Mouse (Mus musculus) inflammation-experienced regulatory T-cells, adult 6 months (primary cell): ENCODE results near the gene Msl1. TPM values are rescaled to one million over a fixed set of nuclear protein-coding genes. Genes with fewer than 3 reads are reported as not detected.
"Not testable (repeated sequence)": the region's sequence is repeated elsewhere in the genome, so short reads cannot be mapped to it uniquely, and the experiment has no call there.

Source experiments
- ATAC-seq: one replicate; pipeline ENCODE4 v1.8.0; 2017
- polyA plus RNA-seq, 3 experiments: library from polyadenylated mRNA; unstranded; fragments of 100-300 nt; shearing (Covaris generic); gene quantifications; one replicate each; pipeline ENCODE4 v1.2.1; 2017

Gene Msl1
- polyA plus RNA-seq, 3 experiments from 2014 or later = 16.7 to 26.3 (median 20.4) TPM

DNA sequence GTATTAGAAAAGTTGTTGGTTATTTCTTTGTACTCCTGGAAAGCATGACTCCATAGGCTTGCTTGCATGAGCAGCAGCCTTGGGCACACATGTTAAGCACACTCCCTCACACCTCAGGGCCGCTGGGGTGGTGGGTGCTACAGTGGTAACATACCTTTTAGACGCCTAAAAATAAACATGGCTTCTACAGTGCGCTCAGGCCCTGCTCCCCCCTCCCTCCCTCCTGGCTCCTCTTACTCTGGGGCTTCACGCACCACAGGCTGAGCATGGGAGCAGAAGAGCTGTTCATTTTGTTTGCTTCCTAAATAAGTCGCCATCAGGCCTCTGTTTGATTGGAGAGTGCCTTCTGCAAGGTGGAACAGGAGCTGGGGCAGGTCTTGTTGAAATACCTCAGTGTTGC, 2.0 kb downstream of the Msl1 start:
- no peak for ATAC-seq

- no peak for ATAC-seq
Measured at GRCm38 (mm10) chr11:98797909-98798308, 2.6 kb downstream of the Msl1 start.

DNA sequence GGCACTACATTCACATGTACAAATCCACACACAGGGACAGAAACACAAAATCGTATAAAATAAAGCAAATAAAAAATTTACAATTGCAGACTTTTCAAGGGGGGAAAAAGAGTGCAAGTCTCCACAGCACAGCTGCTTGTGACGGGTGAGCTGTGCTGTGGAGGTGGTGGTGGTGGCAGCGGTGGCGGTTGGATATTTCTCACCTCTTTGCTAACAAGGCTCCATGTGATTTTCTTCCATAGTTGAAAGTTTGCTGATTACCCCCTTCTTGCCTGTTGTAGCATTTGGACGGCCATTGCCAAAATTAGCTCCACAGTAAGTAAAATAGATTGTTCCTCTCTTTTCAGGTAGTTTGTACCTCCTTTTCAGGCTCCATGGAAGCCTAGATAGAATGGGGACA, 9.3 kb downstream of the Msl1 start, which contains the start of gene Casc3:
Casc3 (plus strand) TSS at position 301 of the 400 bp plus-strand sequence.
- no peak for ATAC-seq

DNA sequence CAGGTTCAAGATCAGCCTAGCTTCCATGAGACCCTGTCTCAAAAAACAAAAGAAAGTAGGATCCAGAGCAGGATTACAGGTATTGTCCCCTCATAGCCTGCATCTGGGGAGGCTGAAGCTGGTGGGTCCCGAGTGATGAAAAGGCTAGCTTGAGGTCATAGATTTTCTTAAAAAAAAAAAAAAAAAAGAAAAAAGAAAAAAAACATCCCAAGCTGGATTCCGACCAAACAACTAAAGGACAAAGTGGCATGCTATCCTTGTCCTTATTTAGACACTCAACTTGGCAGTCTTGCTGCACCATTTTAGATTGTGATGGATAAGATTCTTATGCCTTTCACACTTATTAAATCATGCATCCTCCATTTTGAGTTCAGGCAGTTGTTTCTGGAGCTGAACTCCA, 13.1 kb downstream of the Msl1 start:
- no peak for ATAC-seq

GRCm38 (mm10) chr11:98809457-98810290, 14.4 kb downstream of the Msl1 start:
- ATAC-seq = peak; percentile 96

DNA sequence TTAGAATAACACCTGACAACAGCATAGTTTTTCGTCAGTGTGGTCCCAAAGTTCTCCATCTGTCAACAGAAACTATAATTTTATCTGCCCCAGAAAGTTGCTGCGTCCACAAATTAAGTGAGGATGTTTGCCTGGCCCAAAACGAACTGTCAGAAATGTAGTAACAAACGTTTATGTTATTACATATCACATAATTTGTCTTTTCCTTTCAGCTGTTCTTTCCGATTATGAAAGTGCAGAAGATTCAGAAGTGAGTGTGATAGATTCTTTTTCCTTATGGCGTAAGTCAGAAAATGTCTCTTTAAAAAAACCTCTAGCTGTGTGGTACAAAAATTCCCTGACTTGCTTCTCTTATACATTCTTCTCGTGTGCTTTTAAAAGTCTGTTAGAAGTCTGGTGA, 15.4 kb downstream of the Msl1 start:
- no peak for ATAC-seq

DNA sequence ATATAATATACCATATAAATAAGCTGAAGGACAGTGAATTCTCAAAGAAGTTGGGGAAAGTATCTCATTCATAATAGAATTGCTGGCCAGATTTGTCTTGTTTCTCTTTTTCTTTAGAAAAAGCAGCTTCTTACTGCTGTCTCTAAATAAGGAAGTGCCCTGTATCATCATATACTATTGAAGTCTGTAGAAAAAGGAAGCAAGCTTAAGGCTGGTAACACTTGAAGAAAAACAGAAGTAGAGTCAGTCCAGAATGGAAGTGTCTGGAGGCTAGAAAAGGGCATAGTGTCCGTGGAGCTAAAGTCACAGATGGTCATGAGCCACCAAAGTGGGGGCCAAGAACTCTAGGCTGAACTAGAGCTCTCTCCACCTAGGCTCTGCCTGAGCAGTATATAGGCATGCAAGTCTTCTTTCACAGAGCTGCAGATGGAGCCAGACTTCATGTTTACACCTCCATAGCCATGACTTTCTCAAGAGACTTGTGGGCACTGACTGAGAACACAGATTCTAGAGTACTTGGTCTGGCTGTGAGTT, 21.5 kb downstream of the Msl1 start:
- no peak for ATAC-seq

DNA sequence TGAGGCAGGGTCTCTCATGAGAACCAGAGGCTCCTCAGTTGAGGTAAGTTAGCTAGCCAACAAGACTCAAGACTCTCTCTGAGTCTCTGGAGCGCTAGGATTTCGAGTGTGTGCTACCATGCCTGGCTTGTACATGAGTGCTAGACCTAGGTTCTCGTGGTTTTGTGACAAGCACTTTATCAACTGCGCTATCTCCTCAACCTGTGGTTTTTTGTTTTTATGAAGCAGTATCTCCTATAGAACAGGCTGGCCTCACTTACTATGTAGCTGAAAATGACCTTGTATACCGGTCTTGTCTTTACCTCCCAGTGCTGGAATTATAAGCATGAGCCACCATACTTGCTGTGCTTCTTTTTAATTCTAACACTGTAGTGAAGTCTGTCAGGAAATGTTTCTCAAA, 25.7 kb downstream of the Msl1 start:
- ATAC-seq = no peak

DNA sequence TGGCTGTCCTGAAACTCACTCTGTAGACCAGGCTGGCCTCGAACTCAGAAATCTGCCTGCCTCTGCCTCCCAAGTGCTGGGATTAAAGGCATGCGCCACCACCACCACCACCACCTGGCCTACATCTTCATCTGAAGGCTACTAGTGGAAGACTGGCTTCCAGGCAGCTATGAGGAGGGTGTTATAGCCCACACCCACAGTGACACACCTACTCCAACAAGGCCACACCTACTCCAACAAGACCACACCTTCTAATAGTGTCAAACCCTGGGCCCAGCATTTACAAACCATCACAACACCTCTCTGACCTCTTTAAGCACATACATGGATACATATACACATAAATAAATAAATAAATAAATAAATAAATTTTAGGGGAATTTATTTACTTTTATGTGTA, 30.8 kb downstream of the Msl1 start:
- not testable (repeated sequence) for ATAC-seq

GRCm38 (mm10) chr11:98827877-98828276, 32.6 kb downstream of the Msl1 start:
- no peak for ATAC-seq

DNA sequence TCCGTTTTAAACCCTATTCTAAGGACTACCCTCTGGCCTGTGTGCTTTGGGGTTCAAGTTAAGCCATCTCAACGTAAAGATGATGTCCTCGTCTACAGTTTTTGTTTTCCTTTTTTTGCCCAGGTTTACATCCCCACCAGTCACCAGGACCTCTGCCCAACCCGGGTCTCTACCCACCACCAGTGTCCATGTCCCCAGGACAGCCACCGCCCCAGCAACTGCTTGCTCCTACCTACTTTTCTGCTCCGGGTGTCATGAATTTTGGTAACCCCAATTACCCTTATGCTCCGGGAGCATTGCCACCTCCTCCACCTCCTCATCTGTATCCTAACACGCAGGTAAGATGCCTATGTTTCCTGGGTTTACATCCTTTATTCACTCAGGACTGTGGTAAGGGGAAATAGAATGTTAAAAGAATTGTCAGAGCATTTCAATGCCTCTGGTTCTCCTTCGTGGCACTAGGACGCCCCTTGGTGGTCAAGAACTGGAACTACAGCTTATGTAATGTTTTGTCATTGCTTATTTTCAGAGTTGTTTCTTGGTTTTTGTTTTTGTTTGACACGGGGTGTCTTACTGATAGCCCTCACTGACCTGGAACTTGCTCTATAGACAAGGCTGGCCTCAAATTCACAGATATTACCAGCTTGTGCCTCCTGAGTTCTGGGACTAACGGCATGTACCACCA, 33.9 kb downstream of the Msl1 start:
- ATAC-seq = peak; percentile 46

DNA sequence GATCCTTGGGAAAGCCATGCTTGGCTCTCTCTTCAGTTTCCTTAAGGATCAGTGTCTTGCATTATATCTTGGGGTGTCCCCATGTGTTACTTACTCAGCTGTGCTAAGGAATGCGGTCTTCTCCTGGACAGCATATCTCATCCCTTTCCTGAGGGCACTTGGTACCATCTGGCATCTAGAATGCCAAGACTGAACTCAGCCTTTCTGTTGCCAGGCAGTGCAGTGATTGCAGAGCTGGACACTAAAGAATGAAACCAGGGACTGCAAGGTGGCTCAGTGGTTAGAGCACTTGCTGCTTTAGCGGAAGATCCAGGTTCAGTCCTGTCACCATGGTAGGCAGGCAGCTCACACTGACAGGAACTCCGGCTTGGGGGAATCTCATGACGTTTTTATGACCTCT, 34.6 kb downstream of the Msl1 start:
- ATAC-seq = no peak

DNA sequence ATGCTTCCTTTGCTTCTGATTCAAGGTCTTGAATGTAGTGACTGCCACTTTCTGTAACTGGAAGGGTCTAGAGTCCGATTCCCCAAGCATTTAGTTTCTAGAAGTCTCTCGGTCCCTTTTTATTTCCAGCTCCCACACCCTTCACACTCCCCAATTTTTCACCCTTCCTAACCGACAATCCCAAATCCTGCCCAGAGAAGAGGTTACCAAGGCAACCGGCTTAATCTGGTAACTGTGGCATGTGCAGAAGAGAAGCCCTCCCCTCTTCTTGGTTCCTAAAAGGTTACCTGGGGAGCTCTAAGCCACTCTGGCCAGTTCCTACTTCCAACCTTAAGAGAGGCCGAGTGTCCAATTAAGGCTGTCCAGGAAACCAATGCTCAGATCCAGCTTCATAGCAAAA, 40.0 kb downstream of the Msl1 start:
- no peak for ATAC-seq

DNA sequence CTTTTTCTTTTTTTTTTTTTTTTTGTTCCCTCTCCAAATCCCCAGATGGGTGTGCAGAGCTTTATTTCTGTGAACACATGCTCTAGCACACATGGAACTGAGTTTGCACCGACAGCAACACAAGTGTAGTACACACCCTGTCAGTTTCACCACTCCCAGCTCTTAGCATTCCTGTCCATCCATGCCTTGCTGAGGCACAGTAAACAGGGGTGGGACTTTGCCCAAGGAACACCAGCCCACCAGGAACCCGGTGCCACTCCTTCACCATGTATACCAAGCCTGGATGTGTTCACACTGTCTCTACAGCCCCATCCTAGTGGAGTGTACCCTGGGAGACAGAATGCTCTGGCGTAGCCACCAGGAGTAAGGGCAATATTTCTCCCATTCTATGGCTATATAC, 40.4 kb downstream of the Msl1 start:
- ATAC-seq = no peak

GRCm38 (mm10) chr11:98836128-98836527, 40.8 kb downstream of the Msl1 start:
- no peak for ATAC-seq

- peak; percentile 86 for ATAC-seq
Measured at GRCm38 (mm10) chr11:98836651-98837141, 41.4 kb downstream of the Msl1 start, which contains the start of gene Rapgefl1. Gene Rapgefl1, plus strand, starts transcription at chr11:98836785.

GRCm38 (mm10) chr11:98837231-98837704, 42.0 kb downstream of the Msl1 start:
- no peak for ATAC-seq

DNA sequence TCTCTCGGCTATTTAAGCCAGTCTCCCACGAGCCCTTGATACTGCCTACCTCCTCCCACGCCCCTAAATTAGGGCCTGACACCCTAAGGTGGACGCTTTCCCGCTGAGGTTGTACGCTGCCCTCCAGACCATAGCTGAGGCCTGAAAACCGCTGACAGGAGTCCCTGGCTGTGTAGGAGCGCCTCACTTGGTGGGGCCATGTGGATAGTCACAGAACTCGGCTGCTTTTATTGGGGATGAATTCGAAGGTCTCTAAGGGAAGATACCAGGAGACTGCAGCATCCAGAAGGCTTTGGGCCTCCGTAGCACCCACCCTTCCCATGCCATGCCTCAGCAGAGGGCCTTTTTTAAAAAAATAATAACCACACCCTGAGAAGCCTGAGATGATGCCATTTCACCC, 42.6 kb downstream of the Msl1 start:
- ATAC-seq = no peak

DNA sequence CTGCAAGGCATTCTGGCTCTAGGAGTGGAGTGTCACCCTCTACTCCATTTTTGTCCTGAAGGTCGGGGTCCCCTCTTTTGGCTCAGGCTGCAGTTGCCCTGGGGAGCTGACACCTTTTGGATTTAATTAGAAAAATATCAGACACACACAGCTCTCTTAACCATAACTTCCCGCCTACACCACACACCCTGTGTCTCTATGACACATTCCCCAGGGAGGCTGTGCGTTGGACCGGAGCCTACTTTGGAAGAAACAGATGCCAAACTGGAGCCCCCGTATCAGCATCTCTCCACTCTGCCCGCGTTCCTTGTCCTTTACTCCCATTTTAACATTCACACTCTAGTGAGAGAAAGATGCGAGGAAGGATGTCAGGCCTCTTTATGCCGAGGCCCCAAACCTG, 43.2 kb downstream of the Msl1 start:
- ATAC-seq = no peak

GRCm38 (mm10) chr11:98839402-98839801, 44.1 kb downstream of the Msl1 start:
- no peak for ATAC-seq

DNA sequence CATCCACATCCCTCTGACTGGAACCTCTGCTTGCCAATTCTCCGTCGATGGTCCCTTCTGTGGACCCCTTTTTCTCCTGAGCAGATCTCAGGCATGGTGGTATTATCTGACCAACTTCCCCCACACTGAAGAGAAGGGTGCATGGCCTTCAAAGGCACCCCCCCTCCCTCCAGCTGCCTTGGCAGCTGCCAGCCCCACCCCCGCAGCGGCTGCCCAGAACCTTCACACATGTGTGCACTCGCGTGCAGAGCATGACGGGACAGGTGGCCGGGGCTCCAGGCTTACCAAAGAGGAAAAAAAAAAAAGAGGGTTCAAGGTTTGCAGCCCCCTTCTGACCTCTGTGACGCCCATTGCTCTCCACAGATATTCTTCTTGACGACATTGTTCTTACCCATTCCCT, 44.6 kb downstream of the Msl1 start:
- ATAC-seq = no peak

DNA sequence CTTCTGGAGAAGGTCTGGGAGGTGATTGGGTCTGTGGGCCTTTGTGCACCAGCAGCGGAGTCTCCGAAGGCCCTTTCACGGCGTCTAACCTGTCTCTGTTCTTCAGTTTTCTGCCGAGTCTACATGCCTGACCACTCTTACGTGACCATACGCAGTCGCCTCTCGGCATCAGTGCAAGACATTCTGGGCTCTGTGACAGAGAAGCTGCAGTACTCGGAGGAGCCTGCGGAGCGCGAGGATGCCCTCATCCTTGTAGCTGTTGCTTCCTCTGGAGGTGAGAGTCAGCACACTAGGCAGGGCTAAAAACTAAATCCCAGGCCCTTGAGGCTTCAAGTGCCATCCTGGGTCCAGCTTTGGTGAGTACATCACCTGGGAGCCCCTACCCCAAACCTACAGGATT, 50.7 kb downstream of the Msl1 start:
- no peak for ATAC-seq

GRCm38 (mm10) chr11:98846865-98847604, 51.7 kb downstream of the Msl1 start:
- ATAC-seq = no peak
